ENCODE assay signal across 10 mouse cellular contexts in the genomic region with DNA sequence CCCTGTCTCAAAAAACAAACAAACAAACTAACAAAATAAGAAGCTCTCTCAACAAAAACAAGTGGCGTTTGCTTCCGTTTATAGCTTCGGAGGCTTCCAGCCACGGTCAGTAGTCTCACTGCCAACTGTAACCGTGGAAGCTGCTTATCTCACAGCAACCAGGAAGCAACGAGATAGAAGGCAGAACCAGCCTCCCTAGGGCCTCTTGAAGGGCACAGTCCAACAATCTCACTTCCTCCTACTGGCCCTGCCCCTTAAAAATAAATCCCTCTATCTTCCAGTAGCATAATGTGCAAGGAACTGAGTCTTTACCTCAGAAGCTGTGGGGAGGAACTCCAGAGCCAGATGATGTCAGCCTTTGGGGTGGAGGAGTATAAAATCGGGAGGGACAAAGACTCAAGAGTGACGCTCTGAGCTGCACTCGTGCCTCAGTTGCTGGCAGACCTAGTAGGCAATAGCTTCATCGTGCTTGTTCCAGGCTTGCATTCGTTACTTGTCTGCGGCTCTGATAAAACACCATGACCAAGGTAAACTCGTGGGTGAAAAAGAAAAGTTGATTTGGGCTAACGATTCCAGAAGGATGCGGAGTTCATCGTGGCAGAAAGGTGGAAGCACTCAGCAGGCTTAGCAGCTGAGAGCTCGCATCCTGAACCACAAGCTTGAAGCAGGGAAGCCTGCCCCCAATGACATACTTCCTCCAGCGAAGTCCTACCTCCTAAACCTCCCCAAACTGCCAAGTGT. TPM values are rescaled to one million over a fixed set of nuclear protein-coding genes. Genes with fewer than 3 reads are reported as not detected.
DNase-seq lines count a peak whose midpoint lies in the region; ATAC-seq and TF ChIP-seq lines count a peak whose summit lies in the region.
"Had no signal": no experiment of that assay in that cellular context is flagged by ENCODE, and none has a peak within 500 bp of the region (broad histone marks: within the 10 kb centered on the region; RNA-seq: fewer than 3 reads in every experiment).

No protein-coding gene starts in this region.

- H3K4me1 ChIP-seq in testis, adult 2 months (ENCODE audit: control insufficient read depth, insufficient read depth, low read length) = peaks cover 15% of the 10 kb centered on the region
- peaks cover 44% of the 10 kb centered on the region for H3K4me1 ChIP-seq in liver, embryonic 15.5 days (replicated peaks)
- H3K4me1 ChIP-seq: embryonic facial prominence, embryonic 15.5 days had no signal

- H3K27ac ChIP-seq in testis, adult 2 months (ENCODE audit: control insufficient read depth, insufficient read depth, low read depth, low read length) = no peak overlapping the region
- H3K27ac ChIP-seq in liver, embryonic 15.5 days (replicated peaks) = peak overlapping the region; percentile 64
- H3K27ac ChIP-seq: embryonic facial prominence, embryonic 15.5 days; neural tube, embryonic 12.5 days had no signal

- ATAC-seq in common myeloid progenitor, adult 5-6 weeks (replicated peaks; ENCODE audit: low read depth, poor library complexity, severe bottlenecking) = peak; percentile 70
- peak; percentile 66 for ATAC-seq in liver, embryonic 15.5 days (ENCODE audit: insufficient read depth)
- ATAC-seq: inflammation-experienced regulatory T-cells, adult 6 months had no signal

- H3K9me3 ChIP-seq in liver, embryonic 15.5 days (replicated peaks) = no peaks in the 10 kb centered on the region
- H3K9me3 ChIP-seq: embryonic facial prominence, embryonic 15.5 days; neural tube, embryonic 12.5 days had no signal

- no peaks in the 10 kb centered on the region for H3K27me3 ChIP-seq in testis, adult 2 months (ENCODE audit: control insufficient read depth, insufficient read depth, low read length)
- H3K27me3 ChIP-seq in liver, embryonic 15.5 days = no peaks in the 10 kb centered on the region
- H3K27me3 ChIP-seq: embryonic facial prominence, embryonic 15.5 days; neural tube, embryonic 12.5 days had no signal

- DNase-seq in testis, postnatal 10 days (ENCODE audit: low spot score) = no peak
- no peak for DNase-seq in adrenal gland, adult 18-20 months (ENCODE audit: low spot score in 2 of 2)
- DNase-seq in embryo, embryonic 11 days = no peak
- no peak for DNase-seq in Muller cell, postnatal 12 days (ENCODE audit: inconsistent ontology term)

- no peak overlapping the region for H3K9ac ChIP-seq in liver, embryonic 15.5 days
- H3K9ac ChIP-seq: embryonic facial prominence, embryonic 15.5 days; neural tube, embryonic 12.5 days had no signal

- no peaks in the 10 kb centered on the region for H3K36me3 ChIP-seq in testis, adult 2 months (ENCODE audit: control insufficient read depth, insufficient read depth, low read length)
- H3K36me3 ChIP-seq in liver, embryonic 15.5 days (replicated peaks) = no peaks in the 10 kb centered on the region
- H3K36me3 ChIP-seq: embryonic facial prominence, embryonic 15.5 days; neural tube, embryonic 12.5 days had no signal

- peak overlapping the region; percentile 4 for H3K4me3 ChIP-seq in testis, adult 2 months (ENCODE audit: control insufficient read depth, low read depth, low read length)
- no peak overlapping the region for H3K4me3 ChIP-seq in liver, embryonic 15.5 days (replicated peaks)
- H3K4me3 ChIP-seq: embryonic facial prominence, embryonic 15.5 days; neural tube, embryonic 12.5 days had no signal

- no peak for TF ChIP-seq CTCF in testis, adult 2 months (IDR thresholded peaks at IDR 0.05; ENCODE audit: control insufficient read depth, insufficient read depth, insufficient replicate concordance, low read depth, low read length)

- 50% methylated on average over 18 of the region's 18 CpGs for WGBS in liver, embryonic 15.5 days (ENCODE audit: insufficient replicate concordance)

- H3K4me2 ChIP-seq in liver, embryonic 15.5 days = 0 out of 2 replicates have a peak overlapping the region, but pooled peaks have one; percentile 5
- H3K4me2 ChIP-seq: embryonic facial prominence, embryonic 15.5 days; neural tube, embryonic 12.5 days had no signal

- no peak for TF ChIP-seq POLR2A in testis, adult 2 months (IDR thresholded peaks at IDR 0.05; ENCODE audit: control insufficient read depth, low read depth, low read length)

RNA-seq across cellular contexts. Expression of gene Ssr1, which starts 35.3 kb away (rescaled TPM):
- polyA plus RNA-seq in testis, adult 2 months (2012; rRNA removed) = 13.2 and 17.7 TPM in 2 replicates
- 123 and 138 TPM in 2 replicates for total RNA-seq in common myeloid progenitor, adult 5-6 weeks (2017)
- polyA plus RNA-seq in liver, embryonic 15.5 days (2015; fragmentation: Nextera tagmentation; extraction: Ambion mirVana) = 55.3 and 78.9 TPM in 2 replicates
- total RNA-seq in adrenal gland, adult 18-20 months (2021) = 100 to 1,000 TPM; 116 to 173 TPM
